Mouse (Mus musculus) olfactory bulb, adult 2 months (tissue): ENCODE measurements around the gene Calhm6.

Source experiments
- CTCF ChIP-seq: fragments of 200-500 bp; IDR thresholded peaks from 2 replicates; pipeline ENCODE4 v1.5.1; 2012; ENCODE audit warnings: low read depth, mild to moderate bottlenecking, low read length, moderate library complexity; ENCODE audit not compliant: insufficient read depth
- POLR2A ChIP-seq: fragments of 200-500 bp; IDR thresholded peaks from 2 replicates; pipeline ENCODE4 v1.6.1; 2012; ENCODE audit warnings: mild to moderate bottlenecking, low read depth, low read length, moderate library complexity; ENCODE audit not compliant: insufficient read depth

DNA sequence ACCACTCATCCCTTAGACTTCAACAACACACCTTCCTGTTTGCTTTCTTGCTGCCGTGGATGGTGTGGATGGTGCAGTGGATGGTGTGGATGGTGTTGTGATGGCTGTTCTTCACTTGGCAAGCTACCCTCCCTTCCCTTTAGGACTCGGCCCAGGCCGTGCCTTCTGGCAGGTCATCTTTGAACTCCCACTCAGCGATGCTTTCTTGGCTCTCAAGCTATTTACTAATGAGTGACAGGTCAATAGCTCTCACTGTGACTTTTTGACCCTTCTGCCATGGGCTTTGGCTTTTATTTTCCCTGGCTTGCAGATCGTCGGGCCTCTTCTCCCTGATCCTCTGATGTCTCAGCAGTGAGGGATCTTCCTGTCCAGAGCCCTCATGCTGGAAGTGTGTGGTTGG, 8.6 kb upstream of the Calhm6 start:
- TF ChIP-seq CTCF (no peak), POLR2A (no peak)
